Mouse (Mus musculus) stomach, embryonic 15.5 days (tissue): ENCODE measurements around the gene Cand2. TPM values are rescaled to one million over a fixed set of nuclear protein-coding genes. Genes with fewer than 3 reads are reported as not detected.
A peak's percentile ranks its signal among the peaks of the same experiment; 100 is the strongest.

Experiments used
- ATAC-seq: fragments of 200-750 bp; cut with Nextera tagmentation; 2 replicates; pipeline ENCODE4 v1.8.0; 2017; ENCODE audit warnings: low read depth, moderate number of reproducible peaks, moderate TSS enrichment; ENCODE audit not compliant: insufficient read depth, low FRiP score
- H3K27ac ChIP-seq: fragments of 300-500 bp; sonication (generic); 2 replicates; pipeline ENCODE4 v1.5.1; 2015; ENCODE audit warnings: mild to moderate bottlenecking, inconsistent platforms
- H3K27me3 ChIP-seq: fragments of 300-500 bp; sonication (generic); replicated peaks from 2 replicates; pipeline ENCODE4 v1.6.1; 2015; ENCODE audit warnings: inconsistent platforms
- H3K36me3 ChIP-seq: fragments of 300-500 bp; sonication (generic); 2 replicates; pipeline ENCODE4 v1.6.1; 2015; ENCODE audit warnings: inconsistent platforms
- H3K4me1 ChIP-seq: fragments of 300-500 bp; sonication (generic); 2 replicates; pipeline ENCODE4 v1.6.1; 2015; ENCODE audit warnings: inconsistent platforms
- H3K4me2 ChIP-seq: fragments of 300-500 bp; sonication (generic); 2 replicates; pipeline ENCODE4 v1.6.1; 2015; ENCODE audit warnings: mild to moderate bottlenecking, inconsistent platforms
- H3K4me3 ChIP-seq: fragments of 300-500 bp; sonication (generic); replicated peaks from 2 replicates; pipeline ENCODE4 v1.5.1; 2015; ENCODE audit warnings: inconsistent platforms
- H3K9ac ChIP-seq: fragments of 300-500 bp; sonication (generic); 2 replicates; pipeline ENCODE4 v1.6.1; 2015; ENCODE audit warnings: inconsistent platforms
- H3K9me3 ChIP-seq: fragments of 300-500 bp; sonication (generic); 2 replicates; pipeline ENCODE4 v1.6.1; 2016; ENCODE audit warnings: inconsistent platforms
- WGBS: fragments of 180-500 bp; shearing (Covaris S2); methylation state at CpG from one replicate; pipeline ENCODE4 v1.1.7; 2015; 5-methylcytosine and 5-hydroxymethylcytosine counted together
- polyA plus RNA-seq: library from polyadenylated mRNA; unstranded; fragments of >200 nt; fragmentation: Nextera tagmentation; extraction: Ambion mirVana; gene quantifications from 2 replicates; pipeline ENCODE4 v1.2.1, GENCODE M21; 2015

Gene Cand2
- polyA plus RNA-seq, 1 experiment from 2014 or later = 19.9 TPM

DNA sequence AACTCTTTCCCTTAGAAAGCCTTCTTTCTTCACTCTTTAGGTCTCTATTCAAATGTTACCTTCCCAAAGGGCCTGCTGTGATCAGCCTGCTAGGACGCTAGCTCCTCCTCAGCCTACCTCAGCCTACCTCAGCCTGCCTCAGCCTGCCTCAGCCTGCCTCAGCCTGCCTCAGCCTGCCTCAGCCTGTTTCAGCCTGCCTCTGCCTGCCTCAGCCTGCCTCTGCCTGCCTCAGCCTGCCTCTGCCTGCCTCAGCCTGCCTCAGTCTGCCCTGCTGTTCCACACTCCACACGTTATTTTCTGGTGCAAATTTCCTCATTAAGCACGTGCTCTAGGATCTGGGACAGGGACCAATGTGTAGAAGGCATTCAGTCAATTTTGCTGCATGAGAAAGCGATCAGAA is 14.2 kb upstream of the Cand2 start:
- Histone ChIP-seq H3K9ac (no peak overlapping the region), H3K36me3 (no peaks in the 10 kb centered on the region), H3K4me1 (peaks cover 24% of the 10 kb centered on the region), H3K9me3 (no peaks in the 10 kb centered on the region), H3K27ac (peak overlapping the region; percentile 61), H3K4me2 (no peak overlapping the region), H3K27me3 (no peaks in the 10 kb centered on the region), H3K4me3 (no peak overlapping the region)
- WGBS = 94% methylated on average over 4 of the region's 4 CpGs
- ATAC-seq = no peak

- no peaks in the 10 kb centered on the region for H3K36me3 ChIP-seq
- H3K4me3 ChIP-seq = no peak overlapping the region
- no peak overlapping the region for H3K9ac ChIP-seq
- no peaks in the 10 kb centered on the region for H3K9me3 ChIP-seq
- peaks cover 24% of the 10 kb centered on the region for H3K4me1 ChIP-seq
- H3K27me3 ChIP-seq = no peaks in the 10 kb centered on the region
- ATAC-seq = no peak
- H3K27ac ChIP-seq = no peak overlapping the region
- H3K4me2 ChIP-seq = no peak overlapping the region
- WGBS = 45% methylated on average over 4 of the region's 4 CpGs
Measured at GRCm38 (mm10) chr6:115760982-115761381, 13.4 kb upstream of the Cand2 start.

- Histone ChIP-seq H3K27ac (peak within 1 kb of the TSS; percentile 73), H3K9ac (no peak within 1 kb of the TSS), H3K4me2 (peak within 1 kb of the TSS; percentile 36), H3K36me3 (no peaks in the 10 kb centered on the region), H3K4me3 (no peak within 1 kb of the TSS), H3K27me3 (no peaks in the 10 kb centered on the region), H3K9me3 (no peaks in the 10 kb centered on the region), H3K4me1 (peaks cover 24% of the 10 kb centered on the region)
- ATAC-seq = no peak
- WGBS = 3% methylated on average over 9 of the region's 9 CpGs
Measured at GRCm38 (mm10) chr6:115761995-115762756, 12.2 kb upstream of the Cand2 start, which contains the start of gene Tmem40. Tmem40 (minus strand) TSS chr6:115762410.

DNA sequence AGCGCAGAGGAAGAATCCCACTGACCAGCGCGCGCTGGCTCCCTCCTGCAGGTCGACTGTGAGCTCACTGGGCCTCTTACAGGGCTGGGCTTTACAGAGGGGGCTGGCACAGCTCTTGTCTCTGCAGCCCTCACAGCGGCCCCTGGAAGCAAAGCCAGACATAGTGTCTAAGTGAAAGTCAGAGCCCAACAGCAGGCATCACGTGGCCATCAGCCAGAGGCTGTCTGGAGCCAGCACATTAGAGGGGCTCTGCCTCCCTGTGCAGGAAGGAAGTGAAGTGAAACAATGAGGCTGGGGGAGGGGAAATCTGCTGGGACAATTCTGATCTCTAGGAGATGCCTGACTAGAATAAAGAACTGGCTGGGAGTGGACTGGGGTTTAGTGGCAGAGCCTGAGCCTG is 10.2 kb upstream of the Cand2 start:
- Histone ChIP-seq H3K4me3 (no peak overlapping the region), H3K36me3 (no peaks in the 10 kb centered on the region), H3K9ac (no peak overlapping the region), H3K27me3 (no peaks in the 10 kb centered on the region), H3K9me3 (no peaks in the 10 kb centered on the region), H3K4me1 (peaks cover 20% of the 10 kb centered on the region), H3K27ac (peak overlapping the region; percentile 77), H3K4me2 (peak overlapping the region; percentile 28)
- 8% methylated on average over 7 of the region's 7 CpGs for WGBS
- ATAC-seq = peak; percentile 82

GRCm38 (mm10) chr6:115767357-115767756 is 7.0 kb upstream of the Cand2 start:
- no peaks in the 10 kb centered on the region for H3K9me3 ChIP-seq
- no peak overlapping the region for H3K9ac ChIP-seq
- H3K4me2 ChIP-seq = no peak overlapping the region
- no peak for ATAC-seq
- H3K27ac ChIP-seq = no peak overlapping the region
- no peaks in the 10 kb centered on the region for H3K36me3 ChIP-seq
- no peaks in the 10 kb centered on the region for H3K27me3 ChIP-seq
- 49% methylated on average over 9 of the region's 9 CpGs for WGBS
- peaks cover 11% of the 10 kb centered on the region for H3K4me1 ChIP-seq
- H3K4me3 ChIP-seq = no peak overlapping the region

DNA sequence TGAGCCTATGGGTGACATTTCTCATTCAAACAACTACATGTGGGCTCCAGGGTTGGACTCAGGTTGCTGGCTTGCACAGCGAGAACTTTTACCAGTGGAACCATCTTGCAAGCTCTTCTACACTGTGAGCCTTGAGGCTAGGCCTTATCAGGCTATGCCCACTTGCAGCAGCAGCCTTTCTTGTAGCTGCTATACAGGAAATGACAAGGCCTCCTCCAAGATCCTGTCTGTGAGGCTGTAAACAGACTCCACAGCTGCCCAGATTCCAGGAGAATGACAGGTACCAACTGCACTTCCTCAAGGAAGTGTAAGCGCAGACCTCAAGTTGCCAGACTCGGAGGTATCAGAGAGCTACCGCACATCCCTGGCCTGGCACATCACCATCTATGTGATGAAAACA is 6.1 kb upstream of the Cand2 start:
- Histone ChIP-seq H3K4me3 (no peak overlapping the region), H3K9me3 (no peaks in the 10 kb centered on the region), H3K4me1 (peaks cover 7% of the 10 kb centered on the region), H3K9ac (no peak overlapping the region), H3K4me2 (no peak overlapping the region), H3K36me3 (no peaks in the 10 kb centered on the region), H3K27me3 (no peaks in the 10 kb centered on the region), H3K27ac (0 out of 2 replicates have a peak overlapping the region, but pooled peaks have one; percentile 10)
- ATAC-seq = no peak
- WGBS = 61% methylated on average over 4 of the region's 4 CpGs

GRCm38 (mm10) chr6:115770059-115770670 is 4.2 kb upstream of the Cand2 start:
- H3K4me1 ChIP-seq = 0 out of 2 replicates have a peak, but pooled peaks cover 1% of the 10 kb centered on the region
- no peak overlapping the region for H3K27ac ChIP-seq
- 83% methylated on average over 20 of the region's 20 CpGs for WGBS

GRCm38 (mm10) chr6:115770852-115771251 is 3.5 kb upstream of the Cand2 start:
- no peak for ATAC-seq
- WGBS = 64% methylated on average over 4 of the region's 4 CpGs
- no peak overlapping the region for H3K4me2 ChIP-seq

More at GRCm38 (mm10) chr6:115770059-115770670, 4.2 kb upstream of the Cand2 start:
- no peaks in the 10 kb centered on the region for H3K27me3 ChIP-seq
- no peaks in the 10 kb centered on the region for H3K9me3 ChIP-seq
- no peak overlapping the region for H3K9ac ChIP-seq
- no peak for ATAC-seq
- no peak overlapping the region for H3K4me3 ChIP-seq
- no peaks in the 10 kb centered on the region for H3K36me3 ChIP-seq
- H3K4me2 ChIP-seq = no peak overlapping the region

DNA sequence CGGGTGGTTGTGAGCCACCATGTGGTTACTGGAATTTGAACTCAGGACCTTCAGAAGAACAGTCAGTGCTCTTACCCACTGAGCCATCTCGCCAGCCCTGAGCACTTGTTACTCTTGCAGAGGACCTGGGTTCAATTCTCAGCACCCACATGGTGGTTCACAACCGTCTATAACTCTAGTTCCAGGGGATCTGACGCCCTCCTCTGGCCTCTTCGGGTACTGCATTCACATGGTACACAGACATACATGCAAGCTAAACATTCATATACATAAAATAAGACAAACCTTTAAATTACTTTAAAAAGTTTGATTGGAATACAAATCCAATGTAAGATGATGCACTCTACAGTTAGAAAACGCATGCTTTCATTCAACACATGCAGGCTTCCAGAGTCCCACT is 2.1 kb upstream of the Cand2 start:
- no peak overlapping the region for H3K4me3 ChIP-seq
- 79% methylated on average over 6 of the region's 6 CpGs for WGBS
- no peaks in the 10 kb centered on the region for H3K27me3 ChIP-seq
- no peak overlapping the region for H3K27ac ChIP-seq
- H3K36me3 ChIP-seq = no peaks in the 10 kb centered on the region
- H3K9ac ChIP-seq = no peak overlapping the region
- H3K9me3 ChIP-seq = no peaks in the 10 kb centered on the region
- no peak overlapping the region for H3K4me2 ChIP-seq
- no peak for ATAC-seq
- peaks cover 14% of the 10 kb centered on the region for H3K4me1 ChIP-seq

More at GRCm38 (mm10) chr6:115770852-115771251, 3.5 kb upstream of the Cand2 start:
- Histone ChIP-seq H3K36me3 (no peaks in the 10 kb centered on the region), H3K4me3 (no peak overlapping the region), H3K4me1 (peaks cover 7% of the 10 kb centered on the region), H3K9ac (no peak overlapping the region), H3K27ac (no peak overlapping the region), H3K27me3 (no peaks in the 10 kb centered on the region), H3K9me3 (no peaks in the 10 kb centered on the region)

DNA sequence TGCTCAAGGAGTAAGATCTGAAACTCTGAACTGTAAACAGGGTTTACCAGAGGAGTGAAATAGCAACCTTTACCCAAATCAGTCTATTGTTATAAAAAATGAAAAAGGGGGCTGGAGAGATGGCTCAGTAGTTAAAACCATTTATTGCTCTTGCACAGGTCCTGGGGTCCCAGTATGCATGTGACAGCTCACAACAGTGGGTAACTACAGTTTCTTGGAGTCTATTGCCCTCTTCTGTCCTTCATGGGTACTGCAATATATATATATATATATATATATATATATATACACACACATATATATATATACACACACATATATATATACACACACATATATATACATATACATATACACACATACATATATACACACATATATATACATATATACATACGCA is 1.7 kb upstream of the Cand2 start:
- no peak for ATAC-seq
- Histone ChIP-seq H3K27ac (no peak overlapping the region), H3K4me1 (peaks cover 14% of the 10 kb centered on the region), H3K9ac (no peak overlapping the region), H3K4me3 (no peak overlapping the region), H3K4me2 (no peak overlapping the region), H3K27me3 (no peaks in the 10 kb centered on the region), H3K36me3 (no peaks in the 10 kb centered on the region), H3K9me3 (no peaks in the 10 kb centered on the region)
- 87% methylated on average over 1 of the region's 1 CpGs for WGBS

GRCm38 (mm10) chr6:115773966-115774413 is 348 bp upstream of the Cand2 start:
- peak overlapping the region; percentile 82 for H3K4me3 ChIP-seq
- peak; percentile 57; the same call in 1 of the 2 replicates for ATAC-seq
- H3K4me1 ChIP-seq = peaks cover 14% of the 10 kb centered on the region
- H3K27ac ChIP-seq = peak overlapping the region; percentile 73
- WGBS = under 1% methylated on average over 14 of the region's 14 CpGs
- H3K4me2 ChIP-seq = peak overlapping the region; percentile 88
- no peaks in the 10 kb centered on the region for H3K27me3 ChIP-seq
- H3K9ac ChIP-seq = peak overlapping the region; percentile 22; the same call in 1 of the 2 replicates
- no peaks in the 10 kb centered on the region for H3K36me3 ChIP-seq
- no peaks in the 10 kb centered on the region for H3K9me3 ChIP-seq

DNA sequence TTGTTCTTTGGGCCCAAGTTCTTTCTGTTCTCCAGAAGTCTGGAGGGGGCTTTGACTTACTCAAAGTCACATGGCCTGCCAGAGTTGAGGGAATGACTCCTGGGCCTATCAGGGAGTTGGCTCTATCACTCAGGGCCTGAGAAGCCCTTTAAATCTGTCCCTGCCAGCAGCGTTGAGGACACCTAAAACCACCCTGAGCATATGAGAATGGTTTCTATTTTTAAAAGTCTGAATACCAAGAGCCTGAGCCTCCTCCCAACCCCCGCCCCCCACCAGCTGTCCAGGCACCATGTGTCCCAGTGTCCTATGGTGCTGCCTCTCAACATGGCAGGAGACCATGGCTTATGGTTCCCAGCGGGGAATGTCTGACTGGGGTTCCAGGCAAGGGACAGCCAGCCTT is 1.5 kb downstream of the Cand2 start:
- H3K9me3 ChIP-seq = no peaks in the 10 kb centered on the region
- no peak for ATAC-seq
- H3K4me1 ChIP-seq = peaks cover 14% of the 10 kb centered on the region
- peak overlapping the region; percentile 88 for H3K4me2 ChIP-seq
- H3K36me3 ChIP-seq = peaks cover 8% of the 10 kb centered on the region; the same call in 1 of the 2 replicates
- 34% methylated on average over 3 of the region's 3 CpGs for WGBS
- no peaks in the 10 kb centered on the region for H3K27me3 ChIP-seq
- H3K4me3 ChIP-seq = peak overlapping the region; percentile 82
- H3K9ac ChIP-seq = peak overlapping the region; percentile 61; the same call in 1 of the 2 replicates
- H3K27ac ChIP-seq = peak overlapping the region; percentile 84; the same call in 1 of the 2 replicates
